ENCODE assay signal across 9 mouse cellular contexts in the genomic region with DNA sequence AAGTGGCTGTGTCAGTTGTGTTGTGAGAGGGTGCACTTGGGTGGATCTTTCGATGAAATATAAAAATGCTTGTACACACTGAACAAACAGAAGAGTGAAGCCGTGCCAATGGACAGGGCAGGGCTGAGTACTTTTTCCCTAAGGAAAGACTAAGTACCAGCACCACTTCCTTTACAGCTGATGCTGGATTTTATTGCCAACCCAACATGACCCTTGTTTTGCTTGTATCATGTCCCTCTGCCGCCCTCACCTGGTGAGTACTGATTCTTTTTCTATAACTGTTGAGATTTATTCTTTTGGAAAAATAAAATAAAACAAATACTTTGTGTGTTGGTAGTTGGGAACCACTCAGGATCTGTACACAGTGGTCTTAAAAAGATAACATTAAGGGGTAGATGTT.
DNase-seq lines count a peak whose midpoint lies in the region; ATAC-seq and TF ChIP-seq lines count a peak whose summit lies in the region.
"Had no signal": no experiment of that assay in that cellular context is flagged by ENCODE, and none has a peak within 500 bp of the region (broad histone marks: within the 10 kb centered on the region; RNA-seq: fewer than 3 reads in every experiment).

No protein-coding gene starts in this region.

- no peaks in the 10 kb centered on the region for H3K36me3 ChIP-seq in heart, postnatal 0 days (replicated peaks; ENCODE audit: control insufficient read depth, insufficient read depth, low read length)

- intact Hi-C loops in heart, postnatal 36 days (cut with DNase I), result loop anchor here (5.0 kb wide), 1 partner anchor 920 kb away; no protein-coding TSS in a partner anchor

- H3K9me3 ChIP-seq in heart, postnatal 0 days (replicated peaks; ENCODE audit: control insufficient read depth, low read length), result no peaks in the 10 kb centered on the region

- TF ChIP-seq EP300 in heart, postnatal 0 days (IDR thresholded peaks at IDR 0.05; ENCODE audit: low read depth), result no peak

- WGBS in heart, postnatal 0 days, result 54% methylated on average over 3 of the region's 3 CpGs

- no peak for ATAC-seq in heart, postnatal 0 days (ENCODE audit: insufficient read depth, low read depth)

- no peak overlapping the region for H3K4me2 ChIP-seq in heart, postnatal 0 days (ENCODE audit: low read depth, low read length)

- no peak for DNase-seq in heart, postnatal 0 days (ENCODE audit: low spot score)
- DNase-seq in heart, postnatal 36 days, result no peak
- DNase-seq in ovary, postnatal 14 days (ENCODE audit: low spot score), result peak; percentile 1
- no peak for DNase-seq in ovary, postnatal 36 days (ENCODE audit: low spot score)
- DNase-seq in forelimb bud, embryonic 11.5 days (ENCODE audit: low read depth, low spot score), result peak; percentile 12
- DNase-seq in right cerebral cortex, postnatal 10 days (ENCODE audit: low spot score in 2 of 2), result peak; percentile 18 to 25
- no peak for DNase-seq in B cell, adult 2 months
- no peak for DNase-seq in spleen, postnatal 10 days (ENCODE audit: low spot score in 2 of 2)

- H3K27me3 ChIP-seq in heart, postnatal 0 days (ENCODE audit: control insufficient read depth, insufficient read depth, low read length), result no peaks in the 10 kb centered on the region

- H3K4me3 ChIP-seq in heart, postnatal 0 days (ENCODE audit: low read depth, low read length), result no peak overlapping the region

- TF ChIP-seq CTCF in heart, postnatal 0 days (IDR thresholded peaks at IDR 0.05; ENCODE audit: low read depth), result peak; percentile 37

- no peaks in the 10 kb centered on the region for H3K4me1 ChIP-seq in heart, postnatal 0 days (ENCODE audit: control insufficient read depth, insufficient read depth)

- H3K9ac ChIP-seq in heart, postnatal 0 days (replicated peaks; ENCODE audit: low read depth, low read length), result no peak overlapping the region
- H3K9ac ChIP-seq: liver, embryonic 14.5 days had no signal

- no peak overlapping the region for H3K27ac ChIP-seq in heart, postnatal 0 days (ENCODE audit: low read depth)
- H3K27ac ChIP-seq: liver, embryonic 14.5 days had no signal

Comparison
In these comparisons a context has a peak if more than half of its experiments do, and no peak if none do; other contexts are left out.
1. DNase-seq: peak in ovary, postnatal 14 days (single experiment), forelimb bud, embryonic 11.5 days (single experiment) and right cerebral cortex, postnatal 10 days (2 of 2); none in heart, postnatal 0 days (single experiment), heart, postnatal 36 days (0 of 2), ovary, postnatal 36 days (single experiment), B cell, adult 2 months (0 of 2) and spleen, postnatal 10 days (0 of 2).